In genomic region chr4:117096666-117097065, GRCm38 (mm10) we compare ENCODE assay signal across 7 mouse cellular contexts. TPM values are rescaled to one million over a fixed set of nuclear protein-coding genes. Genes with fewer than 3 reads are reported as not detected.
DNase-seq lines count a peak whose midpoint lies in the region; ATAC-seq lines count a peak whose summit lies in the region.

No protein-coding gene starts in this region.

- H3K9ac ChIP-seq in midbrain, embryonic 11.5 days (ENCODE audit: low read length): peak overlapping the region; percentile 67

- no peaks in the 10 kb centered on the region for H3K9me3 ChIP-seq in hindbrain, embryonic 10.5 days
- H3K9me3 ChIP-seq in midbrain, embryonic 11.5 days (ENCODE audit: control insufficient read depth, low read length): no peaks in the 10 kb centered on the region

- peaks cover 45% of the 10 kb centered on the region for H3K4me1 ChIP-seq in hindbrain, embryonic 10.5 days (replicated peaks)
- H3K4me1 ChIP-seq in midbrain, embryonic 11.5 days (ENCODE audit: control insufficient read depth, insufficient read depth, low read length): peaks cover 23% of the 10 kb centered on the region

- WGBS in hindbrain, embryonic 10.5 days: 16% methylated on average over 5 of the region's 5 CpGs
- WGBS in midbrain, embryonic 11.5 days: 8% methylated on average over 5 of the region's 5 CpGs

- DNase-seq in MN1 (ENCODE audit: low spot score): peak; percentile 29
- peak; percentile 32 for DNase-seq in embryo, embryonic 9.5 days (ENCODE audit: extremely low spot score)
- peak; percentile 24 for DNase-seq in hindbrain, embryonic 10.5 days (ENCODE audit: low spot score)
- DNase-seq in midbrain, embryonic 11.5 days (ENCODE audit: low spot score, missing footprints): peak; percentile 92
- DNase-seq in frontal cortex, postnatal 10 days (ENCODE audit: low spot score in 2 of 2): no peak
- no peak for DNase-seq in spleen, postnatal 10 days (ENCODE audit: low spot score in 2 of 2)
- no peak for DNase-seq in layer of hippocampus, adult 9-10 months (ENCODE audit: low spot score)

- H3K27ac ChIP-seq in hindbrain, embryonic 10.5 days: peak overlapping the region; percentile 89
- no peak overlapping the region for H3K27ac ChIP-seq in midbrain, embryonic 11.5 days (ENCODE audit: low read depth, low read length)

- ATAC-seq in midbrain, embryonic 11.5 days (ENCODE audit: low FRiP score): no peak

- peak overlapping the region; percentile 98 for H3K4me2 ChIP-seq in midbrain, embryonic 11.5 days

- peaks cover 40% of the 10 kb centered on the region for H3K27me3 ChIP-seq in hindbrain, embryonic 10.5 days (ENCODE audit: insufficient read depth, poor library complexity, severe bottlenecking)
- H3K27me3 ChIP-seq in midbrain, embryonic 11.5 days (ENCODE audit: control insufficient read depth, insufficient read depth, low read length): peaks cover 9% of the 10 kb centered on the region

- peak overlapping the region; percentile 72 for H3K4me3 ChIP-seq in hindbrain, embryonic 10.5 days
- H3K4me3 ChIP-seq in midbrain, embryonic 11.5 days (ENCODE audit: low read depth, low read length): peak overlapping the region; percentile 55

- peaks cover 9% of the 10 kb centered on the region; the same call in 1 of the 2 replicates for H3K36me3 ChIP-seq in hindbrain, embryonic 10.5 days
- no peaks in the 10 kb centered on the region for H3K36me3 ChIP-seq in midbrain, embryonic 11.5 days (ENCODE audit: control insufficient read depth, insufficient read depth, low read length)

RNA-seq across cellular contexts. Expression of gene Ptch2, which starts 0.8 kb away (rescaled TPM):
- 5.8 and 6.9 TPM in 2 replicates for polyA plus RNA-seq in hindbrain, embryonic 10.5 days (2016; fragmentation: Nextera tagmentation; extraction: Ambion mirVana)
- 3.6 and 5.0 TPM in 2 replicates for polyA plus RNA-seq in midbrain, embryonic 11.5 days (2014; fragmentation: Nextera tagmentation; extraction: Ambion mirVana)

RNA-seq across cellular contexts. Expression of gene Btbd19, which starts 28.9 kb away (rescaled TPM):
- polyA plus RNA-seq in hindbrain, embryonic 10.5 days (2016; fragmentation: Nextera tagmentation; extraction: Ambion mirVana): 4.4 and 4.8 TPM in 2 replicates
- 2.7 and 3.8 TPM in 2 replicates for polyA plus RNA-seq in midbrain, embryonic 11.5 days (2014; fragmentation: Nextera tagmentation; extraction: Ambion mirVana)

RNA-seq across cellular contexts. Expression of gene Tctex1d4, which starts 29.9 kb away (rescaled TPM):
- 0.71 TPM in 1 of 2 replicates, not detected in the other for polyA plus RNA-seq in hindbrain, embryonic 10.5 days (2016; fragmentation: Nextera tagmentation; extraction: Ambion mirVana)
- not detected in 2 replicates for polyA plus RNA-seq in midbrain, embryonic 11.5 days (2014; fragmentation: Nextera tagmentation; extraction: Ambion mirVana)

RNA-seq across cellular contexts. Expression of gene Plk3, which starts 37.1 kb away (rescaled TPM):
- 41.8 and 58.6 TPM in 2 replicates for polyA plus RNA-seq in hindbrain, embryonic 10.5 days (2016; fragmentation: Nextera tagmentation; extraction: Ambion mirVana)
- 28.0 and 32.8 TPM in 2 replicates for polyA plus RNA-seq in midbrain, embryonic 11.5 days (2014; fragmentation: Nextera tagmentation; extraction: Ambion mirVana)

RNA-seq across cellular contexts. Expression of gene Rps8, which starts 59.4 kb away (rescaled TPM):
- polyA plus RNA-seq in hindbrain, embryonic 10.5 days (2016; fragmentation: Nextera tagmentation; extraction: Ambion mirVana): 660 and 807 TPM in 2 replicates
- polyA plus RNA-seq in midbrain, embryonic 11.5 days (2014; fragmentation: Nextera tagmentation; extraction: Ambion mirVana): 780 and 794 TPM in 2 replicates

Comparison
In these comparisons a context has a peak if more than half of its experiments do, and no peak if none do; other contexts are left out.
1. DNase-seq: peak in MN1 (single experiment), embryo, embryonic 9.5 days (single experiment), hindbrain, embryonic 10.5 days (single experiment) and midbrain, embryonic 11.5 days (single experiment); none in frontal cortex, postnatal 10 days (0 of 2), spleen, postnatal 10 days (0 of 2) and layer of hippocampus, adult 9-10 months (single experiment).